Mouse (Mus musculus): ENCODE data around the gene Zfp706.

GRCm38 (mm10) chr15:37037704-37038103 is 30.1 kb upstream of the Zfp706 start:
- TF ChIP-seq TCF3 (IDR thresholded peaks at IDR 0.05; ENCODE audit: insufficient read length, low read depth) (no peak), TCF12 (IDR thresholded peaks at IDR 0.05; ENCODE audit: insufficient read depth, poor library complexity, severe bottlenecking) (no peak), MAX (IDR thresholded peaks at IDR 0.05; ENCODE audit: low read depth) (no peak), POLR2A (IDR thresholded peaks at IDR 0.05; ENCODE audit: insufficient read length, low read depth) (no peak), CEBPB (IDR thresholded peaks at IDR 0.05; ENCODE audit: insufficient read depth, poor library complexity, severe bottlenecking) (no peak), SRF (IDR thresholded peaks at IDR 0.05; ENCODE audit: control insufficient read depth, insufficient read length, low read depth) (no peak)

Data from myocyte (in vitro differentiated cells).